Mouse (Mus musculus): ENCODE results near the gene Gm16223. TPM values are rescaled to one million over a fixed set of nuclear protein-coding genes. Genes with fewer than 3 reads are reported as not detected.

Gm16223 gene
- polyA plus RNA-seq, 1 experiment from 2014 or later, result not detected

DNA sequence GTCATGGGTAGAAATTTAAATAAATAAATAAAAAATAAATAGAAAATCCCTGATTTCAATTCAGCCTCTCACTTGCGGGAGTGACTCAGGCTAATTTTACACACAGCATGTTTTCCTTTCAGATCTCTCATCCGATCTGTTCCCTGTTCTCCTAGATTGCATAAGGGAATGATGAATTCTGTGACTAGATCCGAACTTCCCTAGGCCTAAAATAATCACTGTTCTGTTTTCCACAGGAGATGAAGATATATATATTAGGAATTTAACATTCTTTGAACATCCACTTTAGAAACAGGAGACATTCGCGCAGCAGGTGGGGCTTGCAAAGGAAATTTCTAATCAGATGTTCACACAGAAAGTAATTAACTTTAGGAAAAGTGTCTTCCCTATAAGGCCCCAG, 171.5 kb downstream of the Gm16223 start:
- Histone ChIP-seq H3K4me2 (no peak overlapping the region), H3K9me3 (no peaks in the 10 kb centered on the region), H3K36me3 (no peaks in the 10 kb centered on the region), H3K9ac (no peak overlapping the region), H3K27ac (no peak overlapping the region), H3K27me3 (no peaks in the 10 kb centered on the region), H3K4me1 (no peaks in the 10 kb centered on the region), H3K4me3 (no peak overlapping the region)
- no peak for ATAC-seq (ENCODE audit: insufficient number of reproducible peaks, low FRiP score, low TSS enrichment, low read depth)
- WGBS, result 82% methylated on average over 5 of the region's 5 CpGs

DNA sequence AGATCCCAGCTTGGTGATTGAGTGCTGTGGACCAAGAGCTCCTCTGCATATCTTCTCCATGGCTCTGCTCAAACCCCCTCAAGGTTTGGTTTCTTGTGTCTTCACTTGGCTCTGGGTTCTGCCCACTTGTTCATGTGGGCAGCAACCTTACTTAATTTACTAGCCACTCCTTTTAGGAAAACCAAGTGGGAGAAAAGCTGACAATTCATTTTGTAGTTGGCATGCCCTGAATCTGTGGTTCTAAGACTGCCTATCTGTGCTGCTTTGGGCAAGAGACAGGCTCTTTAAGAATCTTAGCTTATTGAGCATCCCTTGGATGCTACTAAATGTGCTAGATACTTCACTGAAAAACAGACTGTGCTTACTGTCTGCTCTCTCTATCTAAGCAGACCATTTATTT, 172.0 kb downstream of the Gm16223 start:
- Histone ChIP-seq H3K36me3 (no peaks in the 10 kb centered on the region), H3K4me2 (no peak overlapping the region), H3K4me1 (no peaks in the 10 kb centered on the region), H3K4me3 (no peak overlapping the region), H3K9ac (no peak overlapping the region), H3K27me3 (no peaks in the 10 kb centered on the region), H3K27ac (no peak overlapping the region), H3K9me3 (no peaks in the 10 kb centered on the region)
- no peak for ATAC-seq (ENCODE audit: insufficient number of reproducible peaks, low FRiP score, low TSS enrichment, low read depth)

DNA sequence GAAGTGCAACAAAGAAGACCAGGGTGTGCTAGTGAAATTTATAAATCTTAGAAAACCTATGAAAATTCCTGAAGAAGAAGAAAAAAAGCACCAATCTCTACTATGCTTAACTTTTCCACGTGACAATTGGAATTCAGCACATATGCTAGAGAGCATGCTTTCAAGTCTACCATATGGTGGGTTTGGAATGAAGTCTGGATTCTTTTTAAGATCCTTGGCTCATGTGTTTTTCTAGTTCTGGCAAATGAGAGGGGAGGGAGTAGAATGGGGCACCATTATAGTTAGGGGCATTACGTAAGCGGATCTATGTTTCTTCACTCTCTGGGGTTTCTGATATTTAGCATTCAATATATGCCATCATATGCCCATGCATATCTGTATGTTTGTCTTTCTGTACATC, 182.6 kb downstream of the Gm16223 start:
- Histone ChIP-seq H3K27ac (no peak overlapping the region), H3K27me3 (no peaks in the 10 kb centered on the region), H3K9me3 (no peaks in the 10 kb centered on the region), H3K4me2 (no peak overlapping the region), H3K9ac (no peak overlapping the region), H3K4me1 (no peaks in the 10 kb centered on the region), H3K36me3 (no peaks in the 10 kb centered on the region), H3K4me3 (no peak overlapping the region)
- no peak for ATAC-seq (ENCODE audit: insufficient number of reproducible peaks, low FRiP score, low TSS enrichment, low read depth)
- 74% methylated on average over 3 of the region's 3 CpGs for WGBS

Other genes starting within 250 kb of the Gm16223 start
- 19.0 and 23.8 TPM in 2 replicates for gene Bod1l, start 223.6 kb upstream of the Gm16223 start, polyA plus RNA-seq (2015; fragmentation: Nextera tagmentation; extraction: Ambion mirVana)